Mouse (Mus musculus) hindbrain, embryonic 12.5 days (tissue): Measurements from ENCODE around the gene Syt13. TPM values are rescaled to one million over a fixed set of nuclear protein-coding genes. Genes with fewer than 3 reads are reported as not detected.
A peak's percentile ranks its signal among the peaks of the same experiment; 100 is the strongest.

Experiments
- ATAC-seq: fragments of 200-750 bp; cut with Nextera tagmentation; 2 replicates; pipeline ENCODE4 v1.8.0; 2017; ENCODE audit warnings: moderate TSS enrichment; ENCODE audit not compliant: low FRiP score
- H3K27ac ChIP-seq: fragments of 300-500 bp; sonication (generic); 2 replicates; pipeline ENCODE4 v1.5.1; 2016; ENCODE audit warnings: mild to moderate bottlenecking
- H3K27me3 ChIP-seq: fragments of 300-500 bp; sonication (generic); 2 replicates; pipeline ENCODE4 v1.6.1; 2016; ENCODE audit warnings: mild to moderate bottlenecking
- H3K36me3 ChIP-seq: fragments of 300-500 bp; sonication (generic); 2 replicates; pipeline ENCODE4 v1.6.1; 2016; ENCODE audit warnings: mild to moderate bottlenecking
- H3K4me1 ChIP-seq: fragments of 300-500 bp; sonication (generic); 2 replicates; pipeline ENCODE4 v1.6.1; 2016
- H3K4me2 ChIP-seq: fragments of 300-500 bp; sonication (generic); replicated peaks from 2 replicates; pipeline ENCODE4 v1.6.1; 2016; ENCODE audit warnings: mild to moderate bottlenecking
- H3K4me3 ChIP-seq: fragments of 300-500 bp; sonication (generic); 2 replicates; pipeline ENCODE4 v1.5.1; 2016; ENCODE audit warnings: mild to moderate bottlenecking
- H3K9ac ChIP-seq: fragments of 300-500 bp; sonication (generic); 2 replicates; pipeline ENCODE4 v1.6.1; 2016; ENCODE audit warnings: mild to moderate bottlenecking, moderate library complexity
- H3K9me3 ChIP-seq: fragments of 300-500 bp; sonication (generic); replicated peaks from 2 replicates; pipeline ENCODE4 v1.6.1; 2016; ENCODE audit warnings: mild to moderate bottlenecking
- WGBS: fragments of 180-500 bp; shearing (Covaris S2); methylation state at CpG from one replicate; pipeline ENCODE4 v1.1.7; 2016; 5-methylcytosine and 5-hydroxymethylcytosine counted together
- polyA plus RNA-seq: library from polyadenylated mRNA; unstranded; fragments of >200 nt; fragmentation: Nextera tagmentation; extraction: Ambion mirVana; gene quantifications from 2 replicates; pipeline ENCODE4 v1.2.1, GENCODE M21; 2016

The Syt13 gene
- polyA plus RNA-seq, 1 experiment from 2014 or later, result 32.7 TPM

DNA sequence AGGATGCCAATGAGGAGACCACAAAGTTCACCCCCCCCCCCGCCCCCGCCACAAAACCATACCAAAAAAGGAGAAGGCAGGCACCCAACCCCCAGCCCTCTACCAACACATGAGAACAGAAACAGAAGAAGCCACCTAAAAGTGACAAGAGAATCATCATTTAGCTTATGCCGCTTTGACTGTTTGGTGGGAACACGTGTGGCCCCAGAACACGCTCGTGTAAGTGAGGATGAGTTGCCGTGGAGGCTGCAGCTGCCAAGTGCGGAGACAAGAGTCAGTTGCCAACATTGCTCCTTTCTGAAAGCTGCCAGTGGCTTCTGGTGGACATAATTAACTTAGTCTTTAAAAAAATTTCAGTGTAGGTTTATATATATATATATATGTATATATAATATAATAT lies 56.6 kb downstream of the Syt13 start:
- Histone ChIP-seq H3K4me1 (peaks cover 14% of the 10 kb centered on the region), H3K27ac (no peak overlapping the region), H3K9me3 (no peaks in the 10 kb centered on the region), H3K4me2 (no peak overlapping the region), H3K4me3 (no peak overlapping the region), H3K9ac (no peak overlapping the region), H3K36me3 (peaks cover 43% of the 10 kb centered on the region), H3K27me3 (no peaks in the 10 kb centered on the region)
- no peak for ATAC-seq
- WGBS, result 95% methylated on average over 8 of the region's 8 CpGs

DNA sequence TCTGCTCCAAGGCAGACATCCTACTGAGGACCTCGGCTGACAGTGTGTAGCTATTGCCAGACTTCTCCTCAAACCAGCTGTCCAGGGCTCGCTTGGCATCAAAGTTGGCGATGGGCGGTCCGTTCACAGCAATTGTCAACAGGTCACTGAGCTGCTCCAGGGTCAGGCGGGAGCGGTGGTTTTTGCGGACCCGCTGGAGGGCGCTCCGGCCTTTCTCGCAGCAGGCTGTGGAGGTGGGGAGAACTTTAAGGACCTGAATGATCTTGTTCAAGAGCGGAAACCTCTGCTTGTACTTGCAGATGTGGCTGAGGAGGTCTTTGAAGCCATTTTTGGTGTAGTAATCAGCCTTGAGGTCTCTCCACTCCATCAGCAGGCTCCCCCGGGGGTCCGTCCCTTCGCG lies 57.2 kb downstream of the Syt13 start:
- Histone ChIP-seq H3K4me3 (no peak overlapping the region), H3K4me2 (no peak overlapping the region), H3K4me1 (peaks cover 9% of the 10 kb centered on the region), H3K9me3 (no peaks in the 10 kb centered on the region), H3K36me3 (peaks cover 45% of the 10 kb centered on the region), H3K27ac (no peak overlapping the region), H3K27me3 (no peaks in the 10 kb centered on the region), H3K9ac (no peak overlapping the region)
- ATAC-seq, result no peak
- 91% methylated on average over 17 of the region's 17 CpGs for WGBS

DNA sequence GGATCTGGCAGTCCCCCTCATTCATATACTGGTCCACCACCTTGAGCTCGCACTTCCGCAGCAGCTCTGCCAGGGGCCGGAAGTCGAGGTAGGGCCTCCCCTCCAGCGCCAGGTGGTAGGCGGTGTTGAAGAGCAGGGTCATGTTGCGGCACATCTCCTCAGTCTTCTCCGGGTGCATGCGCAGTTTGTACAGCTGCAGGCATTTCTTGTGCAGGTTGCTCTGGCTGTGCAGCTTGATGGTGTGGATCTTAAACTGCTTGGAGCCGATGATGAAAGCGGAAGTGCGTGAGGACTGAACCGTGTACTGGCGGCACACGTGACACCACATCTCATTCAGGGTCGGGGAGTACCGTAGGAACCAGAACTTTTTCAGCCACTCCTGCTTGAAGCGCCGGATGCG lies 58.7 kb downstream of the Syt13 start:
- Histone ChIP-seq H3K27ac (no peak overlapping the region), H3K9ac (no peak overlapping the region), H3K4me1 (peaks cover 3% of the 10 kb centered on the region; the same call in 1 of the 2 replicates), H3K27me3 (no peaks in the 10 kb centered on the region), H3K36me3 (peaks cover 53% of the 10 kb centered on the region), H3K4me3 (no peak overlapping the region), H3K4me2 (no peak overlapping the region), H3K9me3 (no peaks in the 10 kb centered on the region)
- no peak for ATAC-seq
- WGBS, result 94% methylated on average over 20 of the region's 20 CpGs

DNA sequence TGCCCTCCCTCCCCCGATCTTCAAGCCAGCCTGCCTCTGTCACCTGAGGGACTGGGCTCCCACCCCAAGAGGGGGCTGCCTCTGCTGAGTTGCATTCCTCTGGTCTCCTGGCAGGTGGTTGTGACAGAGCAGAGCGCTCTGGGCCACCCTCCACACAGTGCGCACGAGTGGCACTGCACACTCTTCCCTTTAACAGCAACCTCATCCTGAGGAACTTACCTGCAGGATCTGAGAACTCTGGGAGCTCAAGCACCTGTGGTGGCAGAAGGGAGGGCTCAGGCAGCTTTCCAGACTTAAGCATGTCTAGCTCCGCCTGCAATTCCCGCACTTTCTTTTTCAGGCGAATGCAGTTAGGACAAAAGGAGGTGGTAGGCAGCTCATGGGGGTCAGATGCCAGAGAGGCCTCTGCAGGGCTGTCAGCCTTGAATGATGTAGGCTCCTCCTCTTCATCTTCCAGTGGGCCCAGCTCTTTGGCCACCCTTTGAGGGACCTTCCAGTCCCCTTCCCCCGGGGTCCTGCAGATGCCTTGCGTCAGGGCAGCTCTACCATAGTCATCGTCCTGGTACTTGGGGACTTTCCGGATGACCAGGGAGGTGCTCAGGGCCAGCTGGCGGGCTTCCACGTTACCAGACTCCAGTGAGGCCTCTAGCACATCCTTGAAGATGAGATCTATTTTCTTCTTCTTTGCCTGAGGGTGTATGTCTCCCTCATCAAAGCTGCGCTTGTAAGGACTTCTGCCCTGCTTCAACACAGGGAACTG lies 60.3 kb downstream of the Syt13 start:
- ATAC-seq, result no peak

DNA sequence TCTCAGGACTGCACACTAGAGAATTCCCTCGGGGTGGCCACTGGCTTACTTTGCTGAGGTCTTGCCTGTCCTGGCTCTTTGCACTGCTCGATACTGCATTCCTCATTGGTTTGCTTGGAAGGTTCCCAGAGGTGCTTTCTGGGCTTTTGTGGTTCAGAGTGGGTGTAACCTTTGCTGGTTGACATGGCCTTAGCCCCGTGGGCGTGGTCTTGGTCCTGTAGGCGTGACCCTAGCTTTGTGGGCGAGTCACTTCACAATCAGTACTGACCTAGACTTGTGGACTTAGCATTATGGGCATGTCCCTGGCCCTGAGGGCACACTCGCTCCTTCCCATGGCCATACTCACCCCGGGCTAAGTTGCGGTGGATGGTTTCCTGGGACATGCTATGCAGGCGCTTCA lies 65.3 kb downstream of the Syt13 start:
- H3K4me3 ChIP-seq, result no peak overlapping the region
- H3K4me2 ChIP-seq, result no peak overlapping the region
- H3K9ac ChIP-seq, result no peak overlapping the region
- H3K27ac ChIP-seq, result no peak overlapping the region
- H3K9me3 ChIP-seq, result no peaks in the 10 kb centered on the region
- H3K4me1 ChIP-seq, result peaks cover 3% of the 10 kb centered on the region; the same call in 1 of the 2 replicates
- 88% methylated on average over 10 of the region's 10 CpGs for whole genome bisulfite sequencing
- H3K36me3 ChIP-seq, result peaks cover 36% of the 10 kb centered on the region
- no peaks in the 10 kb centered on the region for H3K27me3 ChIP-seq
- ATAC-seq, result no peak

More for the DNA sequence above, 60.3 kb downstream of the Syt13 start:
- H3K27ac ChIP-seq, result no peak overlapping the region
- peaks cover 3% of the 10 kb centered on the region; the same call in 1 of the 2 replicates for H3K4me1 ChIP-seq
- H3K9ac ChIP-seq, result no peak overlapping the region
- H3K9me3 ChIP-seq, result no peaks in the 10 kb centered on the region
- H3K4me2 ChIP-seq, result no peak overlapping the region
- H3K27me3 ChIP-seq, result no peaks in the 10 kb centered on the region
- WGBS, result 70% methylated on average over 14 of the region's 14 CpGs
- H3K4me3 ChIP-seq, result no peak overlapping the region
- H3K36me3 ChIP-seq, result peaks cover 67% of the 10 kb centered on the region

DNA sequence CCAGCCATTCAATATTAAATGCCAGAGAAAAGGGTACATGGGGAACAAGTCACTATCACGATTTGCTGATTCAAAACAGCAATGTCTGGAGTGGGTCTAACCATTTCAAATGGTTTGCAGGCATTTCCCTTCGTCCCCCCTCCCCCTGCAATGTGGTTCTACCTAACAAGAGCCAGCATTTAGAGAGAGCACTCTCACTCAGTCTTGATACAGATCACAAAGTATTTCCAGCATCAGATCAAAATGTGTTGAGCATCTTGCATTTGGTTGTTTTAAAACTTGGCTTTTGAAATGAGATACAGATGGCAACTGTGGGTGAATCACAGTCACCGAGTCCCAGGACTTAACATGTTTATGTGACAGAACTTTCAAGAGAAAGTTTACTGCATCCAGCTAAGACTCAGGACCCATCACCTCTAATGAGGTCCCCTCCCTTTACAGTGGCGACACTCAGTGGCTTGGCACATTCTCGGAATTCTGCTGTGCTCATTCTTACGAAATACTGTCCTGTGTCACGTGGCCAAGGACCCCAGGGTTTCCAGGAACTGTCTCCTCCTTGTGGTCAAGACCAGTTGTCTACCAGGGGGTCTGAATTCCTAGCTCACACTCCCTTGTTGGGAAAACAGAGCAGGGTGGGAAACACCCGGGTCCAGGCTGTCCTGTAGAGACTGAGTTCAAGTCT lies 67.8 kb downstream of the Syt13 start:
- H3K27ac ChIP-seq, result no peak overlapping the region
- peaks cover 3% of the 10 kb centered on the region for H3K4me1 ChIP-seq
- no peak for ATAC-seq
- 83% methylated on average over 8 of the region's 8 CpGs for WGBS
- H3K4me3 ChIP-seq, result no peak overlapping the region
- no peaks in the 10 kb centered on the region for H3K27me3 ChIP-seq
- H3K9ac ChIP-seq, result no peak overlapping the region
- H3K4me2 ChIP-seq, result no peak overlapping the region
- H3K36me3 ChIP-seq, result peaks cover 32% of the 10 kb centered on the region
- H3K9me3 ChIP-seq, result no peaks in the 10 kb centered on the region

DNA sequence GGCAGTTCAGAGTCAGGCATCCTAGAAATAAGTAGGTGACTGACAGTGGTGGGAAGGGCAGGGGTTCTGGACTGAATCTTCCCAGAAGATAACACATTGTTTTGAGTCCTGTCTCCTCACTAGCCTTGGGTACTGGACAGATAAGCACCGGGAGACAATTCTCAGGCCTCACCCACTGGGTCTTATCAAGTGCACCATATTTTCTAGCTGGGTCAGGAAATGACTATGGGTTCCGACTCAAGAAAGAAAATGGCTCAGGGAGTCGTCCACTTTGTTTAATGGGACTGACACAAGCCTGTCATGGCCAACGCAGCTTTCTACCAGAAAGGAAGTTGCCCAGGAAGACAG lies 68.3 kb downstream of the Syt13 start:
- H3K4me2 ChIP-seq, result no peak overlapping the region
- peaks cover 31% of the 10 kb centered on the region for H3K36me3 ChIP-seq
- no peak overlapping the region for H3K27ac ChIP-seq
- peaks cover 8% of the 10 kb centered on the region for H3K4me1 ChIP-seq
- no peak for ATAC-seq
- no peak overlapping the region for H3K9ac ChIP-seq
- no peak overlapping the region for H3K4me3 ChIP-seq
- H3K27me3 ChIP-seq, result no peaks in the 10 kb centered on the region
- WGBS, result 89% methylated on average over 4 of the region's 4 CpGs
- no peaks in the 10 kb centered on the region for H3K9me3 ChIP-seq

DNA sequence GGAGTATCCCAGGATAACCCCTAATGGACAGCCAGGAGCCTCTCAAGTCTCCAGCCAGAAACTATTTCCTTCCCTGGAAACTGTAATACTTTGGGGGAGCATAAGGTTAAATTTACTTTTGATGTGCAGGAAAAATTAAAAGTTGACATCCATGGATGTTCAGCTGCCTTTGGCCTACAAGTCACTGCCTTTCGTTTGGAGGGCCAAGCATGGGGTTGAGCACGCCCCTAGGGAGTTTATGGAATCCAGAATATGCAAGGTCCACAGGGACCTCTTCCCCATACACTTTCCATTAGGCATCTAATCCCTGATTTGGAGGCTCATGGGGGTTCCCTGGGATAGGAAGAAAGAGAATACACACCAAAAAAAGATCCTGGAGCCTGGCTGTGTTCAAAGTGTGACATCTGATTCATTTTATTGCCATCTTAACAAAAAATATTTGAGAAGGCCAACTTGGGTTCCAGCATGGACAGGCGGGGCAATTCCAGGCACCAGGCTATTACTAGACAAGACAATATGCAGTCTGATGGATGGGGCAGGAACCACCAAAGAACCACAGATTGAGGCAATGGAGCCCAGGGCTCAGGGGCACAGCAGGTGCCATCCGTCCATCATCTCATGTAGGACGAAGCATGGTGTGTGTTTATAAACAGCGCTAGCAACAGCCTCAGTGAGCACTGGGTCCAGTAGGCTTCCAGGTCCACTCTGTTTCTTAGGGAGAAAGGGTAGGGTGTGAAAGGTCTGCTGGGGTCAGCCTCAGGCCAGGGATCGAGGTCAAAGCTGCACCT lies 69.6 kb downstream of the Syt13 start:
- peaks cover 18% of the 10 kb centered on the region for H3K36me3 ChIP-seq
- H3K9me3 ChIP-seq, result no peaks in the 10 kb centered on the region
- H3K27me3 ChIP-seq, result no peaks in the 10 kb centered on the region
- 83% methylated on average over 7 of the region's 7 CpGs for WGBS
- no peak for ATAC-seq
- no peak overlapping the region for H3K4me2 ChIP-seq
- no peak overlapping the region for H3K4me3 ChIP-seq
- H3K4me1 ChIP-seq, result peaks cover 15% of the 10 kb centered on the region
- no peak overlapping the region for H3K27ac ChIP-seq
- H3K9ac ChIP-seq, result no peak overlapping the region

DNA sequence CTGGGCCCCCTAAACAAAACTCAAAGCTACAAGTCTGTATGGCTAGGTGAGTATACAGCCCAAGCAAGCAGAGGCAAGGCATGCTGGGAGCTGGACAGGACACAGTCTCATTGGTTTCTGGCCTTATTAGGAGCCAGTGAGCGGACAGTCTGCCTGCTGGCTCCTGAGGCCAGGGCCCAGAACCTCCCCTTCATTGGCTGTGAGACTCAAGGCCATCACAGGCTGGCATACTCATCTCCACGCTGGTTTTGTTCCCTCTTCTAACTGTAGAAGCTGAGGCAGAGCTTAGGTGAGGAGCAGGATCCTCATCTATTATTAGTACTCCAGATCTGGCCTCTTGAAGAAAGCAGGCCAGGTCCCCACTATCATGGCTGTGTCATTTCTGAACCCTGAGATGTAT lies 70.3 kb downstream of the Syt13 start:
- Histone ChIP-seq H3K36me3 (peaks cover 12% of the 10 kb centered on the region), H3K4me3 (no peak overlapping the region), H3K4me1 (peaks cover 15% of the 10 kb centered on the region), H3K9ac (no peak overlapping the region), H3K27ac (no peak overlapping the region), H3K27me3 (no peaks in the 10 kb centered on the region), H3K9me3 (no peaks in the 10 kb centered on the region), H3K4me2 (no peak overlapping the region)
- 93% methylated on average over 2 of the region's 2 CpGs for WGBS
- ATAC-seq, result no peak

DNA sequence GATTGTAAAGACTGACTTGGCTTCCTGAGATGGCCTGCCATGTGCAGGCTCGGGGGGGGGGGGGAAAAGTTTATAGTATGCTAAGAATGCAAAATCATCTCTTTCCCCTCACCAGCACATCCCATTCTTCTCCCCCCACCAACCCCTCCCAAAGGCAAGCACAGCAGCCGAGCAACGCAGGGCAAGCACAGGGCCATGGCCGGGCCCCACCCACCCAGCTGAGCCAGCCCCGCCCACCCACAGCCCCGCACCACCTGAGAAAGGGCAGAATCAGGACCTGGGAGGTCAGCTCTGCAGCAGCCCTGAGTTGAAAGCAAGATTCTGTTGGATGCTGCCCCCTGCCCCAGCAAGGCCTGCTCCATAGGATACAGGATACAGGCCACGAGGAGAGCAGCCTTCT lies 70.7 kb downstream of the Syt13 start:
- Histone ChIP-seq H3K9ac (no peak overlapping the region), H3K4me3 (no peak overlapping the region), H3K27ac (no peak overlapping the region), H3K36me3 (peaks cover 8% of the 10 kb centered on the region; the same call in 1 of the 2 replicates), H3K4me1 (peaks cover 15% of the 10 kb centered on the region), H3K9me3 (no peaks in the 10 kb centered on the region), H3K4me2 (no peak overlapping the region), H3K27me3 (no peaks in the 10 kb centered on the region)
- ATAC-seq, result no peak
- WGBS, result 55% methylated on average over 7 of the region's 7 CpGs

DNA sequence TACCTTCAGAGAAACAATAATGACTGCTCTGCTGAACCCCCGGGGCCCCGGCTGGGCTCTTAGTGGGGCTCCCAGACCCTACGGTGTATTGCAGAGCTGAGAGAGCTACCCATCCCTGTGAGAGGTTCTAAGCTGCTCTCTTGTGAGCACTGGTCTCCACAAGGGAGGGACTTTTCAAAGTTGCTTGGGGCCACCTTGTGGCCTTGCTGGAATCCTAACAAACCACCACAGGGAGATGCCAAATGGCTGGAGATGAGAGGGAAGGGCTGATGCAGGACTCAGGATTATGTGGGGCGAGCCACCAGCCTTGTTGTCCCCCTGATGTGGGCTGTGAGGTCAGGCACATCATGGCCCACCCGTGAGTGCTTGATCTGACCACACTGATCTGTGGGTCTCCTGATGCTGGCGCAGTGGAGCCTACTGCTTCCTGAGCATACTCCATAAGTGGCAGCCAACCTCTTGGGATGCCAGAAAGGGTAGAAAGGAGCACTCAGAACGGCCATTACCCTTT lies 72.3 kb downstream of the Syt13 start:
- Histone ChIP-seq H3K4me2 (no peak overlapping the region), H3K27ac (no peak overlapping the region), H3K4me1 (peaks cover 15% of the 10 kb centered on the region), H3K4me3 (no peak overlapping the region), H3K36me3 (peaks cover 13% of the 10 kb centered on the region), H3K27me3 (no peaks in the 10 kb centered on the region), H3K9ac (no peak overlapping the region), H3K9me3 (no peaks in the 10 kb centered on the region)
- 80% methylated on average over 7 of the region's 7 CpGs for WGBS
- ATAC-seq, result no peak

DNA sequence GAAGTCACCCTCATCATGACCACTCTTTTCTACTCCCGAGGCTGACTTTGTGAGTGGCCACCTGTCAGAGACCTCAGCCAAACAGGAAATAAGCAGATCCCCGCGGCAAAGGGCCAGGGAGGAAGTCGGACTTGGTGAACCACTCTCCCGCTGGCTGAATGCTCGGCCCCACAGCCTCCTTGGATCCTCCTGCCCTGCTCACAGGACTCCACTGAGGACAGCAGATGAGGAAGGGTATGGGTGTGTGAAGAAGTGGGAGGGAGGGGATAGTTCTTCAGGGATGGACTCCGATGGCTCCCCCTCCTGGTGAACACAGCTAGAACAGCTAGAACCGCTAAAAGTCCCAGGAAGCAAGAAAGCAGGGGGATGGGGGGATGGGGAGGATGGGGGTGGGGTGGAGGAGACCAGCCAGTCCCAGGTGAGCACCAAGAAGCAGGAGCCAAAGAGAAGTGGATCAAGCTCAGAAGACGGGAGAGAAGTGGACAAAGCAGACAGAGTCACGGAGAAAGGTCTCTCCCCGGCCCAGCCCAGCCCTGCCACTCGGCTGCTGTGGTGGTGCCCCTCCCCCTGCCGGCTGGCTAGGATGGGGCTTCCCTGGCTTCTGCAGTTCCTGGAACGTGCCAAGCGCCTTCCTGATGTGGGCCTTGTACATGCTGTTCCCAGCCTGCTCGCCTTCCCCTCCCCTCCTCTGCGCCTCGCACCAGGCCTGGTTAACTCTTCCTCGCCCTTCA lies 73.2 kb downstream of the Syt13 start:
- H3K36me3 ChIP-seq, result peaks cover 22% of the 10 kb centered on the region
- H3K9me3 ChIP-seq, result no peaks in the 10 kb centered on the region
- no peak overlapping the region for H3K4me3 ChIP-seq
- peak; percentile 73 for ATAC-seq
- no peaks in the 10 kb centered on the region for H3K27me3 ChIP-seq
- H3K4me1 ChIP-seq, result peaks cover 15% of the 10 kb centered on the region
- peak overlapping the region; percentile 13; the same call in 1 of the 2 replicates for H3K9ac ChIP-seq
- peak overlapping the region; percentile 27 for H3K4me2 ChIP-seq
- WGBS, result 18% methylated on average over 19 of the region's 19 CpGs
- peak overlapping the region; percentile 66 for H3K27ac ChIP-seq
